Mouse (Mus musculus) MEL (cell line): ENCODE results near the gene Pnpo. TPM values are rescaled to one million over a fixed set of nuclear protein-coding genes. Genes with fewer than 3 reads are reported as not detected.

ENCODE experiments used
- DNase-seq: peaks from one replicate; pipeline ENCODE4 v3.0.0; 2011; ENCODE audit warnings: low read depth, low spot score
- H3K27ac ChIP-seq: 2 replicates; pipeline ENCODE4 v1.5.1; 2012; ENCODE audit warnings: low read depth, mild to moderate bottlenecking, control low read depth, low read length, moderate library complexity; ENCODE audit not compliant: control insufficient read depth
- H3K27me3 ChIP-seq, 2 experiments: fragments of 150-350 bp in 1 of 2; sonication (generic) in 1 of 2; 2 replicates each; pipeline ENCODE4 v1.6.1; 2012; ENCODE audit warnings: low read length in 2 of 2, mild to moderate bottlenecking in 2 of 2, improper control_type of control experiment in 1 of 2, moderate library complexity in 1 of 2; ENCODE audit not compliant: insufficient read depth in 2 of 2, control insufficient read depth in 1 of 2
- H3K36me3 ChIP-seq, 2 experiments: 2 replicates each; pipeline ENCODE4 v1.6.1; 2012 to 2014; ENCODE audit warnings: low read length in 2 of 2, improper control_type of control experiment in 1 of 2, inconsistent platforms in 1 of 2, mild to moderate bottlenecking in 1 of 2; ENCODE audit not compliant: insufficient read depth in 2 of 2, control insufficient read depth in 1 of 2
- H3K4me1 ChIP-seq, 2 experiments: fragments of 150-350 bp in 1 of 2; sonication (generic) in 1 of 2; 2 replicates each; pipeline ENCODE4 v1.6.1; 2012; ENCODE audit warnings: low read length in 2 of 2, improper control_type of control experiment in 1 of 2, mild to moderate bottlenecking in 1 of 2; ENCODE audit not compliant: insufficient read depth in 2 of 2, control insufficient read depth in 1 of 2
- H3K4me3 ChIP-seq, 2 experiments: fragments of 150-350 bp in 1 of 2; sonication (generic) in 1 of 2; 2 replicates each; pipeline ENCODE4 v1.5.1; 2012; ENCODE audit warnings: low read depth in 2 of 2, low read length in 2 of 2, mild to moderate bottlenecking in 2 of 2, moderate library complexity in 2 of 2, control low read depth in 1 of 2, improper control_type of control experiment in 1 of 2; ENCODE audit not compliant: control insufficient read depth in 1 of 2, insufficient read depth in 1 of 2
- H3K79me2 ChIP-seq: 2 replicates; pipeline ENCODE4 v1.6.1; 2012; ENCODE audit warnings: mild to moderate bottlenecking, low read length, moderate library complexity; ENCODE audit not compliant: control insufficient read depth, poor library complexity, insufficient read depth
- H3K9ac ChIP-seq: 2 replicates; pipeline ENCODE4 v1.6.1; 2012; ENCODE audit warnings: low read depth, mild to moderate bottlenecking, control low read depth, low read length, moderate library complexity; ENCODE audit not compliant: control insufficient read depth, poor library complexity, severe bottlenecking
- H3K9me3 ChIP-seq: fragments of 150-350 bp; sonication (generic); replicated peaks from 2 replicates; pipeline ENCODE4 v1.6.1; 2012; ENCODE audit warnings: mild to moderate bottlenecking, low read length, improper control_type of control experiment, moderate library complexity; ENCODE audit not compliant: insufficient read depth
- E2F4 ChIP-seq: IDR thresholded peaks from 2 replicates; pipeline ENCODE4 v1.6.1; 2011; ENCODE audit warnings: low read depth, low read length, improper control_type of control experiment, borderline replicate concordance
- MAX ChIP-seq: IDR thresholded peaks from 2 replicates; pipeline ENCODE4 v1.6.1; 2011; ENCODE audit warnings: low read length, improper control_type of control experiment
- MEF2A ChIP-seq: IDR thresholded peaks from 2 replicates; pipeline ENCODE4 v1.6.1; 2014; ENCODE audit warnings: low read depth, mild to moderate bottlenecking, inconsistent platforms, low read length, improper control_type of control experiment; ENCODE audit not compliant: poor library complexity, insufficient replicate concordance, severe bottlenecking; ENCODE audit errors: extremely low read depth
- MXI1 ChIP-seq: IDR thresholded peaks from 2 replicates; pipeline ENCODE4 v1.6.1; 2011; ENCODE audit warnings: mild to moderate bottlenecking, low read depth, low read length, improper control_type of control experiment
- MYC ChIP-seq: IDR thresholded peaks from 2 replicates; pipeline ENCODE4 v1.6.1; 2011; ENCODE audit warnings: low read depth, mild to moderate bottlenecking, low read length, improper control_type of control experiment, moderate library complexity
- POLR2A ChIP-seq, 2 experiments: IDR thresholded peaks; 2 replicates each; pipeline ENCODE4 v1.6.1; 2011 to 2012; ENCODE audit warnings: low read length in 2 of 2, mild to moderate bottlenecking in 2 of 2, control low read depth in 1 of 2, improper control_type of control experiment in 1 of 2, low read depth in 1 of 2, moderate library complexity in 1 of 2; ENCODE audit not compliant: control insufficient read depth in 1 of 2, insufficient read depth in 1 of 2, poor library complexity in 1 of 2
- POLR2AphosphoS2 ChIP-seq: IDR thresholded peaks from 2 replicates; pipeline ENCODE4 v1.6.1; 2011; ENCODE audit warnings: low read length, improper control_type of control experiment
- RCOR1 ChIP-seq: IDR thresholded peaks from 2 replicates; pipeline ENCODE4 v1.6.1; 2012; ENCODE audit warnings: low read depth, mild to moderate bottlenecking, inconsistent platforms, low read length, improper control_type of control experiment
- SIN3A ChIP-seq: IDR thresholded peaks from 2 replicates; pipeline ENCODE4 v1.6.1; 2012; ENCODE audit warnings: low read length, improper control_type of control experiment, inconsistent platforms
- TAL1 ChIP-seq: IDR thresholded peaks from 2 replicates; pipeline ENCODE4 v1.6.1; 2012; ENCODE audit warnings: mild to moderate bottlenecking, inconsistent platforms, low read length, moderate library complexity, mixed read lengths
- TBP ChIP-seq: IDR thresholded peaks from 2 replicates; pipeline ENCODE4 v1.8.0; 2011; ENCODE audit warnings: low read depth, low read length, improper control_type of control experiment
- ZC3H11A ChIP-seq: IDR thresholded peaks from 2 replicates; pipeline ENCODE4 v1.6.1; 2012; ENCODE audit warnings: low read depth, mild to moderate bottlenecking, inconsistent platforms, low read length, improper control_type of control experiment
- ZMIZ1 ChIP-seq: IDR thresholded peaks from 2 replicates; pipeline ENCODE4 v1.6.1; 2012; ENCODE audit warnings: low read depth, mild to moderate bottlenecking, inconsistent platforms, low read length, improper control_type of control experiment, moderate library complexity
- ZNF384 ChIP-seq: IDR thresholded peaks from 2 replicates; pipeline ENCODE4 v1.6.1; 2012; ENCODE audit warnings: low read depth, mild to moderate bottlenecking, inconsistent platforms, low read length, improper control_type of control experiment
- polyA plus RNA-seq, 2 experiments: library from polyadenylated mRNA; stranded (reverse) in 1 of 2; unstranded in 1 of 2; fragments of >175 nt in 1 of 2; fragments of >200 nt in 1 of 2; gene quantifications; 2 replicates each; pipeline versions ENCODE4 v1.2.1 to v1.2.4; 2012; ENCODE audit warnings: low replicate concordance in 2 of 2, low read depth in 1 of 2; ENCODE audit not compliant: insufficient read length in 2 of 2, insufficient read depth in 1 of 2, missing spikeins in 1 of 2
- total RNA-seq: library from RNA; depleted of rRNA; stranded (reverse); fragments of 300-350 nt; gene quantifications from 2 replicates; pipeline ENCODE4 v1.2.3, GENCODE M21; 2012

Gene Pnpo
- total and polyA plus RNA-seq, 3 experiments, result 38.8 to 55.7 TPM; not detected in 1

DNA sequence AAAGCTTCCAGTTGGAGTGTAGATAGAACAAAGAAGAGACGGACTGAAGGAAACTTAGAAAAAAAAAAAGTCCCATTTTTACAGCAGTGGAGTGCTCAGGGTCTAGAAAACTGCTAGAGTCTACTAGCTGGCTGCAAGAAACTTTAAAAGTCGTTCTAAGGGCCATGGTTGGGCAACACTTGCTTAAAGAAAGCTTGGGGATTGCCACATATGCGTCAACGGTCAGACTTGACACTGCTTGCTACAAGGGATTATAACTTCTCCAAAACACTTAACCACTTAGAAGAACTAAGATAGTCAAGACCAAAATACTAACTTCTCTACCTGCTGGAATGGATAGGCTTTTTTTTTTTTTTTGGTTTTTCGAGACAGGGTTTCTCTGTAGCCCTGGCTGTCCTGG lies 31.0 kb upstream of the Pnpo start:
- Histone ChIP-seq H3K79me2 (peaks cover 40% of the 10 kb centered on the region), H3K9me3 (no peaks in the 10 kb centered on the region), H3K27ac (no peak overlapping the region), H3K27me3 (no peaks in the 10 kb centered on the region), H3K9ac (no peak overlapping the region; the same call in 1 of the 2 replicates)
- peak; percentile 49 for TF ChIP-seq ZNF384
- TF ChIP-seq SIN3A, result no peak
- TF ChIP-seq, all 39 proteins: peak for 1
- peaks cover 9 to 34% of the 10 kb centered on the region in 2 experiments for H3K4me1 ChIP-seq
- peaks cover 0 to 33% of the 10 kb centered on the region in 2 experiments; a peak in 2 of 4 replicates for H3K36me3 ChIP-seq
- H3K4me3 ChIP-seq, result no peak overlapping the region
- no peak for DNase-seq

DNA sequence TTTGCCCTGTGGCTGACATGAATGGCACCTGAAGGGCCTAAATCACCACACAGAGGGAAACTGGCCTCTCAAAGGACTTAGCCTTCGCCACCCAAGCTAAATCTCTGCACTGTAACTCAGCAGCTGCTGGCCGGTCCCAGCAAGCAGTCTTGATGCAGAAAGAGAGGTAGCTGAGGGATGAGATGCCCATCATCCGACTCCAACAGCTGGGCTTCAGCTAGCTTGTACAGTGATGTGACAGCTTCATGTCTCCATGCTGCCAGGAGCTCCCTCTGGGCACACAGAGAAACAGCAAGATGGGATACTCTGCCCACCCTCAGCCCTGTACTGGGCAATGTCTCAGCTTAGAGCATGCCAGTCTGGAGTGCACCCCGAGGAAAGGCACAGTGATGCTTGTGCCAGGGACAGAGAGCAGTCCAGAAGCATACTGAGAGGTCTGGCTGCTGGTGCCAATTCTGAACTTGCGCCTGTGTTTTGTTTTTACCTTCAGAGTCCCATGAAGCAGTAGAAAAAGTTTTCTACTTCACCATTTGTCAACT lies 29.7 kb upstream of the Pnpo start:
- Histone ChIP-seq H3K9me3 (no peaks in the 10 kb centered on the region), H3K27ac (no peak overlapping the region), H3K36me3 (peaks cover 0 to 42% of the 10 kb centered on the region in 2 experiments; a peak in 2 of 4 replicates), H3K9ac (no peak overlapping the region), H3K4me3 (no peak overlapping the region), H3K4me1 (peaks cover 15 to 37% of the 10 kb centered on the region in 2 experiments), H3K27me3 (no peaks in the 10 kb centered on the region), H3K79me2 (peaks cover 42% of the 10 kb centered on the region)
- TF ChIP-seq ZC3H11A (no peak), MXI1 (no peak), POLR2AphosphoS2 (peak; percentile 42; the same call in 1 of the 2 replicates), MEF2A (no peak), E2F4 (no peak), ZMIZ1 (no peak), TAL1 (no peak), RCOR1 (no peak)
- DNase-seq, result no peak

DNA sequence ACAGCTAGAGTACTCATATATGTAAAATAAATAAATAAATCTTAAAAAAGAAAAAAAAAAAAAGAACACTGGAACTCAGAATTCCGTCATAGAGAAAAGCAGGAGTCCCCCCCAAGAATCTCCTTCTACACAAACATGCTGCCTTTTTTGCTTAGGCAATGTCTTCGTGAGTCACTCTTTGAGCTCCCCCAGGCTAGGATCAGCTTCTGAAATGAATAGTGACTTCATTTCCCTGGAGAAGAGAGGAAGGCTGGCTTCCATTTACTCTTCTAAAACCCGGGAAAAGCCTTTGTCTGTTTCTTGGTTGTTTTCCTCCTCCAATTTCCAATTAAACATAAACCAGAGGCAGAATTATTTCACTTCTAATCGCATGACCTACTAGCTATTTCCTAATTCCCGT lies 29.1 kb upstream of the Pnpo start:
- Histone ChIP-seq H3K27ac (no peak overlapping the region), H3K4me1 (peaks cover 19 to 40% of the 10 kb centered on the region in 2 experiments), H3K9me3 (no peaks in the 10 kb centered on the region), H3K36me3 (peaks cover 0 to 46% of the 10 kb centered on the region in 2 experiments; a peak in 2 of 4 replicates), H3K79me2 (peaks cover 41% of the 10 kb centered on the region), H3K9ac (no peak overlapping the region), H3K4me3 (no peak overlapping the region), H3K27me3 (no peaks in the 10 kb centered on the region)
- no peak for DNase-seq
- TF ChIP-seq TBP, result no peak
- TF ChIP-seq MAX, result no peak
- TF ChIP-seq POLR2A (IDR thresholded peaks at IDR 0.05; ENCODE audit: control insufficient read depth in 1 of 2, insufficient read depth in 1 of 2, low read depth in 1 of 2, low read length in 2 of 2, poor library complexity in 1 of 2), result 0 out of 4 replicates have a peak, but pooled peaks of 1 of the 2 experiments have one; percentile 1
- no peak for TF ChIP-seq MYC
